Mouse (Mus musculus) kidney, postnatal 0 days (tissue): Measurements from ENCODE around the gene Oxsr1. TPM values are rescaled to one million over a fixed set of nuclear protein-coding genes. Genes with fewer than 3 reads are reported as not detected.
A peak's percentile ranks its signal among the peaks of the same experiment; 100 is the strongest.

Experiments
- ATAC-seq: fragments of 200-750 bp; cut with Nextera tagmentation; replicated peaks from 2 replicates; pipeline ENCODE4 v1.8.0; 2017; ENCODE audit warnings: low read depth, moderate number of reproducible peaks, moderate TSS enrichment, moderate library complexity; ENCODE audit not compliant: low FRiP score
- DNase-seq: peaks from one replicate; pipeline ENCODE4 v3.0.0-alpha.2; 2016; ENCODE audit warnings: low spot score
- H3K27ac ChIP-seq: fragments of 300-500 bp; sonication (generic); 2 replicates; pipeline ENCODE4 v1.5.1; 2014; ENCODE audit warnings: mild to moderate bottlenecking
- H3K27me3 ChIP-seq: fragments of 300-500 bp; sonication (generic); 2 replicates; pipeline ENCODE4 v1.6.1; 2014; ENCODE audit warnings: low read length, mixed read lengths; ENCODE audit not compliant: insufficient read depth
- H3K36me3 ChIP-seq: fragments of 300-500 bp; sonication (generic); 2 replicates; pipeline ENCODE4 v1.6.1; 2014; ENCODE audit warnings: low read length, mixed read lengths; ENCODE audit not compliant: insufficient read depth
- H3K4me1 ChIP-seq: fragments of 300-500 bp; sonication (generic); replicated peaks from 2 replicates; pipeline ENCODE4 v1.6.1; 2014; ENCODE audit warnings: antibody characterized with exemption, low read length, mixed read lengths; ENCODE audit not compliant: insufficient read depth
- H3K4me2 ChIP-seq: fragments of 300-500 bp; sonication (generic); 2 replicates; pipeline ENCODE4 v1.6.1; 2014; ENCODE audit warnings: mild to moderate bottlenecking, low read length, moderate library complexity, mixed read lengths
- H3K4me3 ChIP-seq: fragments of 300-500 bp; sonication (generic); replicated peaks from 2 replicates; pipeline ENCODE4 v1.5.1; 2014; ENCODE audit warnings: low read depth, low read length
- H3K9ac ChIP-seq: fragments of 300-500 bp; sonication (generic); 2 replicates; pipeline ENCODE4 v1.6.1; 2014; ENCODE audit warnings: low read depth, low read length
- H3K9me3 ChIP-seq: fragments of 300-500 bp; sonication (generic); replicated peaks from 2 replicates; pipeline ENCODE4 v1.6.1; 2016; ENCODE audit warnings: low read length, inconsistent platforms, mixed read lengths
- CTCF ChIP-seq: IDR thresholded peaks from 2 replicates; pipeline ENCODE4 v1.5.1; 2016; ENCODE audit warnings: antibody characterized with exemption, low read depth, mild to moderate bottlenecking, moderate library complexity
- WGBS: fragments of 180-500 bp; shearing (Covaris S2); extraction: QIAGEN DNeasy Blood & Tissue Kit; methylation state at CpG from one replicate; pipeline ENCODE4 v1.1.7; 2014; 5-methylcytosine and 5-hydroxymethylcytosine counted together
- polyA plus RNA-seq: library from polyadenylated mRNA; unstranded; fragments of >200 nt; fragmentation: Nextera tagmentation; extraction: Ambion mirVana; gene quantifications from 2 replicates; pipeline ENCODE4 v1.2.1, GENCODE M21; 2015

The Oxsr1 gene
- polyA plus RNA-seq, 1 experiment from 2014 or later = 11.0 TPM

GRCm38 (mm10) chr9:119334324-119334723 is 12.1 kb upstream of the Oxsr1 start:
- ATAC-seq (no peak), DNase-seq (peak; percentile 66)
- 48% methylated on average over 10 of the region's 10 CpGs for WGBS
- H3K4me2 ChIP-seq = no peak overlapping the region; the same call in 1 of the 2 replicates
- H3K9me3 ChIP-seq = no peaks in the 10 kb centered on the region
- H3K4me3 ChIP-seq = no peak overlapping the region
- no peak overlapping the region for H3K9ac ChIP-seq
- peaks cover 4% of the 10 kb centered on the region; the same call in 1 of the 2 replicates for H3K4me1 ChIP-seq
- H3K27ac ChIP-seq = peak overlapping the region; percentile 32; the same call in 1 of the 2 replicates
- H3K36me3 ChIP-seq = 0 out of 2 replicates have a peak, but pooled peaks cover 9% of the 10 kb centered on the region
- TF ChIP-seq CTCF = peak; percentile 13; the same call in 1 of the 2 replicates
- no peaks in the 10 kb centered on the region for H3K27me3 ChIP-seq

DNA sequence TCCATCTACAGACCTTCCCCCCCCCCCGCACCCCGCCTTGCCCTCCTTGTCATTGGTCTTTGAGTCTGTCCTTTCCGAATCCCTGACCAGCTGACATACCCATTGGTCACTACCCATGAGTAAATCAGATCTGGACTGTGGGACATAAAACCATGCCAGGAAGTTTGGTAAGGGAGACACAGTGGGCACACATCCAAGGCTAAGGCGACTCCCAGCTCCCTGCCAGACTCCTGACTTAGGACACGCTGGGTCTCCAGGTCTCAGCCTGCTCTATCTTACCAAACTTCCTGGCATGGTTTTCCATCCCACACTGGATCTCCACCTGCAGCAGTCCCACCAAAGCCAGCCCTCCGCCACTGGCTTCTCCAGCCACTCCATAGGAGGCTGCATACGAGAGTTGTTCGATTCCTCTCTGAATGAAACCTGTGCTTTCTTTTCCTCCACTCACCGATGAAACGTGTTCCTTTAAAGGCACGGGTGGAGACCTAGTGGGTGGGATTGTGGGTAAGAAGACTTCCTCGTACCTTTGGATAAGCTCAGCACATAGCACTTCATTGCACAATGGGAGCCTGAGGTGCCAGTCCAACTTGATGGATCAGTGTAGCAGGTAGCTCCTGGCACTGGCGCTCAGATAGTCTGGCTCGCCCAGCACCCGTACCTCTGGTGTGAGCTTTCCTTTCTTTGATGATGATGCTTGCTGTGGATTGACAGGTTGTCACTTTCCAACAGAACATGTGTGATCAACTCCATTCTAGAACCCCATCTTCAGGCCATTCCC is 8.1 kb upstream of the Oxsr1 start:
- no peak for DNase-seq
- WGBS = 87% methylated on average over 15 of the region's 15 CpGs
- Histone ChIP-seq H3K27me3 (no peaks in the 10 kb centered on the region), H3K4me1 (no peaks in the 10 kb centered on the region; the same call in 1 of the 2 replicates), H3K36me3 (no peaks in the 10 kb centered on the region), H3K9me3 (no peaks in the 10 kb centered on the region), H3K4me3 (no peak overlapping the region), H3K4me2 (no peak overlapping the region), H3K27ac (no peak overlapping the region), H3K9ac (no peak overlapping the region)
- no peak for TF ChIP-seq CTCF
- ATAC-seq = no peak

DNA sequence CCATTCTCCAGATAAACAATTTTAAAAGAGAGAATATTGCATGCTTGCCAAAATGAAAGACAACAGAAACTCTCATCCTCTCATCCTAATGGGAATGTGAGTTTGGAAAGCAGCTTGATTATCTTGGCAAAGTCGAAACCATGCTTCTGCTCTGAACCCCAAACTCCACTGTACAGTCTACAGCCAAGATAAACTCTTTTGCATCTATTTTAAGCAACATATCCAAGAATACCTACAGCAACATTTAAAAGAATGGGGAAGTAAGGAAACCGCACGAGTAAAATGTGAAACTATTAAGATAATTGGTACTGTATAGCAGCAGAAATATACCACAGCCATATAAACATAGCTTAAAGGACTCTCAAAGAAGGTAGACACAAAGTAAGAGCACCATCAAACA is 6.3 kb upstream of the Oxsr1 start:
- WGBS = 58% methylated on average over 3 of the region's 3 CpGs
- peak; percentile 45 for DNase-seq

GRCm38 (mm10) chr9:119324130-119324529 is 1.9 kb upstream of the Oxsr1 start:
- no peaks in the 10 kb centered on the region for H3K27me3 ChIP-seq
- DNase-seq (no peak), ATAC-seq (no peak)
- no peaks in the 10 kb centered on the region; the same call in 1 of the 2 replicates for H3K4me1 ChIP-seq
- 63% methylated on average over 1 of the region's 1 CpGs for WGBS
- H3K36me3 ChIP-seq = no peaks in the 10 kb centered on the region
- peak overlapping the region; percentile 92; the same call in 1 of the 2 replicates for H3K27ac ChIP-seq
- no peak overlapping the region for H3K9ac ChIP-seq
- no peak overlapping the region for H3K4me3 ChIP-seq
- H3K9me3 ChIP-seq = no peaks in the 10 kb centered on the region
- no peak for TF ChIP-seq CTCF
- no peak overlapping the region for H3K4me2 ChIP-seq

More for the DNA sequence above, 6.3 kb upstream of the Oxsr1 start:
- H3K27me3 ChIP-seq = no peaks in the 10 kb centered on the region
- no peak overlapping the region for H3K4me3 ChIP-seq
- no peaks in the 10 kb centered on the region for H3K9me3 ChIP-seq
- no peak for TF ChIP-seq CTCF
- H3K36me3 ChIP-seq = no peaks in the 10 kb centered on the region
- H3K4me2 ChIP-seq = no peak overlapping the region
- H3K4me1 ChIP-seq = no peaks in the 10 kb centered on the region
- ATAC-seq = no peak
- no peak overlapping the region for H3K9ac ChIP-seq
- 0 out of 2 replicates have a peak overlapping the region, but pooled peaks have one; percentile 21 for H3K27ac ChIP-seq

DNA sequence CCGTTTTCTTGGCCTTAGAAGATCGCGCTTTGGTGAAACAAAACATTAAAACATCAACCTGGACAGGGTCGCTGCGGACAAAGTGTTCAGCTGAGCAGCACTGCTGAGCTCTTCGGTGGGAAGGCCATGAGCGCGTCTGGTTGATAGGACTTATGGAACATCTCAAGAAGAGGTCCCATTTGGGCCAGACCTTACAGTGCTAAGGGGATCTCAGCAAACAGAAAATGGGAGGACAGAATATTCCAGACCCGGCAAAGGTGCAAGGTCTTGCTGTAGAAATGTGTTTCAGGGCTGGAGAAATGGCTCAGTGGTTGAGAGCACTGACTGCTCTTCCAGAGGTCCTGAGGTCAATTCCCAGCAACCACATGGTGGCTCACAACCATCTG is 1.0 kb upstream of the Oxsr1 start:
- 4% methylated on average over 9 of the region's 9 CpGs for WGBS
- peak overlapping the region; percentile 75; the same call in 1 of the 2 replicates for H3K9ac ChIP-seq
- no peak for TF ChIP-seq CTCF
- no peaks in the 10 kb centered on the region for H3K27me3 ChIP-seq
- peak overlapping the region; percentile 75 for H3K4me3 ChIP-seq
- H3K4me1 ChIP-seq = no peaks in the 10 kb centered on the region; the same call in 1 of the 2 replicates
- no peaks in the 10 kb centered on the region for H3K36me3 ChIP-seq
- DNase-seq = no peak
- H3K9me3 ChIP-seq = no peaks in the 10 kb centered on the region
- peak overlapping the region; percentile 85 for H3K4me2 ChIP-seq
- H3K27ac ChIP-seq = peak overlapping the region; percentile 92
- ATAC-seq = no peak

DNA sequence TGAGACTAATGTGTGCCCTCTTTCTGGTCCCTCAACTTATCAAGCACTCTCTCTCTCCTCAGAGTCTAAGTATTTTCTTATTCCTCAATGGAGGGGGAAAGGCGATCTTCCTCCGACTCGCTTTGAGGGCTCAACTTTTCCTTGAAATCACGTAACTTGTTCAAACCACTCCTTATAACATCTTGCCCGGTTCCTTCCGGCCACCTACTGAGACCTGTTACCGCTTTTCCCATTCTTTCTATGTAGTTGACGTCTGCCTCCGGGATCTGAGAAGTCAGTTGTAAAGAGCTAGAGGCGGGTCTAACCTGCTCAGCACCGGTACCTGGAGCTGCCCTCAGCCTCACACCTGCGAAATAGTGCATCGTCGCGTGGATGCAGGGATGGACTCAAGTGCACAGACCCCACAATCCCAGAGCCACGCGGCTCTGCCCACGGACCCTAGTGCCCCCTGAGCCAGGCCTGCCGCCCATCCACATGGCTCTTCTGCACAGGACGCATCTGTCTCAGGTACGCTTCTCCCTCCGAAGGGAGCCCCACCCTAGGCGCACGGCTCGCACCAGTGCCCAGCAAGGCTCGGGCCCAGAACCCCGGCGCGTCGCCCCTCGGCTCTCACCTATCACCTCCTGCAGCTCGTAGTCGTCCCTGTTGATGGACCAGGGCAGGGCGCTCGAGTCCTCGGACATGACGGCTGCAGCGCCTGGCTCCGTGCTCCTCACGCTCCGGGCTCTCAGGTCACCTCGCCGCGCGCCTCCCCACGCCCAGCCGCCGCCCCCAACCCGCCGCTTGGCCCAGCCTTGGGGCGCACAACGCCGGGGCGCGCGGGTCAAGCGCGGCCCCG is 616 bp downstream of the Oxsr1 start:
- ATAC-seq (peak; percentile 34), DNase-seq (peak; percentile 35)
- Histone ChIP-seq H3K4me3 (peak overlapping the region; percentile 75), H3K27me3 (no peaks in the 10 kb centered on the region), H3K36me3 (no peaks in the 10 kb centered on the region), H3K9ac (peak overlapping the region; percentile 75), H3K4me2 (peak overlapping the region; percentile 85), H3K9me3 (no peaks in the 10 kb centered on the region), H3K27ac (peak overlapping the region; percentile 92), H3K4me1 (no peaks in the 10 kb centered on the region; the same call in 1 of the 2 replicates)
- WGBS = under 1% methylated on average over 57 of the region's 59 CpGs
- TF ChIP-seq CTCF = no peak
